In genomic region chr2:167230554-167230953, GRCm38 (mm10) we compare ENCODE assay signal across 9 mouse cellular contexts. TPM values are rescaled to one million over a fixed set of nuclear protein-coding genes. Genes with fewer than 3 reads are reported as not detected.
A peak's percentile ranks its signal among the peaks of the same experiment; 100 is the strongest.
DNase-seq lines count a peak whose midpoint lies in the region; ATAC-seq and TF ChIP-seq lines count a peak whose summit lies in the region.
"Had no signal": no experiment of that assay in that cellular context is flagged by ENCODE, and none has a peak within 500 bp of the region (broad histone marks: within the 10 kb centered on the region; RNA-seq: fewer than 3 reads in every experiment).

No protein-coding gene starts in this region.

- WGBS in heart, embryonic 13.5 days: 8% methylated on average over 15 of the region's 15 CpGs
- WGBS in embryonic facial prominence, embryonic 10.5 days: 13% methylated on average over 15 of the region's 15 CpGs
- WGBS in liver, embryonic 15.5 days (ENCODE audit: insufficient replicate concordance): 7% methylated on average over 15 of the region's 15 CpGs

- no peak for TF ChIP-seq CTCF in ES-Bruce4 (IDR thresholded peaks at IDR 0.05; ENCODE audit: low read depth, low read length)

- TF ChIP-seq EP300 in ES-Bruce4 (IDR thresholded peaks at IDR 0.05; ENCODE audit: insufficient read depth, low read depth, low read length): no peak

- no peaks in the 10 kb centered on the region for H3K9me3 ChIP-seq in heart, embryonic 13.5 days
- no peaks in the 10 kb centered on the region for H3K9me3 ChIP-seq in ES-Bruce4 (replicated peaks; ENCODE audit: control insufficient read depth, insufficient read depth, low read length, poor library complexity, severe bottlenecking)
- no peaks in the 10 kb centered on the region for H3K9me3 ChIP-seq in embryonic facial prominence, embryonic 10.5 days
- no peaks in the 10 kb centered on the region for H3K9me3 ChIP-seq in liver, embryonic 15.5 days (replicated peaks)

- no peak for ATAC-seq in heart, embryonic 13.5 days (ENCODE audit: extremely low read depth, insufficient number of reproducible peaks, low FRiP score, low TSS enrichment)
- ATAC-seq in liver, embryonic 15.5 days (ENCODE audit: insufficient read depth): no peak

- 0 out of 2 replicates have a peak overlapping the region, but pooled peaks have one; percentile 49 for H3K27ac ChIP-seq in heart, embryonic 13.5 days (replicated peaks)
- peak overlapping the region; percentile 76 for H3K27ac ChIP-seq in ES-Bruce4 (ENCODE audit: insufficient read depth, low read length)
- peak overlapping the region; percentile 69 for H3K27ac ChIP-seq in embryonic facial prominence, embryonic 10.5 days (replicated peaks)
- H3K27ac ChIP-seq in liver, embryonic 15.5 days (replicated peaks): no peak overlapping the region

- peak overlapping the region; percentile 49 for H3K4me2 ChIP-seq in heart, embryonic 13.5 days
- H3K4me2 ChIP-seq in liver, embryonic 15.5 days: peak overlapping the region; percentile 19; the same call in 1 of the 2 replicates

- H3K4me1 ChIP-seq in heart, embryonic 13.5 days: peaks cover 48% of the 10 kb centered on the region
- peaks cover 6% of the 10 kb centered on the region for H3K4me1 ChIP-seq in ES-Bruce4 (ENCODE audit: control insufficient read depth, insufficient read depth, low read length)
- H3K4me1 ChIP-seq in embryonic facial prominence, embryonic 10.5 days: peaks cover 51% of the 10 kb centered on the region
- no peaks in the 10 kb centered on the region; the same call in 1 of the 2 replicates for H3K4me1 ChIP-seq in liver, embryonic 15.5 days (replicated peaks)

- DNase-seq in heart, postnatal 4 days: no peak
- DNase-seq in embryonic facial prominence, embryonic 10.5 days (ENCODE audit: low spot score): peak; percentile 71
- no peak for DNase-seq in right cerebral cortex, postnatal 10 days (ENCODE audit: low spot score in 2 of 2)
- DNase-seq in spleen, postnatal 10 days (ENCODE audit: low spot score in 2 of 2): no peak
- no peak for DNase-seq in T-cell, adult 2 months (ENCODE audit: low spot score)

- peak overlapping the region; percentile 22; the same call in 1 of the 2 replicates for H3K4me3 ChIP-seq in heart, embryonic 13.5 days
- H3K4me3 ChIP-seq in ES-Bruce4 (ENCODE audit: low read depth, low read length): peak overlapping the region; percentile 63
- peak overlapping the region; percentile 41 for H3K4me3 ChIP-seq in embryonic facial prominence, embryonic 10.5 days
- H3K4me3 ChIP-seq in liver, embryonic 15.5 days (replicated peaks): no peak overlapping the region

- H3K27me3 ChIP-seq in heart, embryonic 13.5 days (replicated peaks): no peaks in the 10 kb centered on the region
- H3K27me3 ChIP-seq in ES-Bruce4 (ENCODE audit: control insufficient read depth, insufficient read depth, low read length, poor library complexity, severe bottlenecking): no peaks in the 10 kb centered on the region
- no peaks in the 10 kb centered on the region for H3K27me3 ChIP-seq in embryonic facial prominence, embryonic 10.5 days (replicated peaks; ENCODE audit: low read depth, poor library complexity, severe bottlenecking)
- no peaks in the 10 kb centered on the region for H3K27me3 ChIP-seq in liver, embryonic 15.5 days

- TF ChIP-seq POLR2A in ES-Bruce4 (IDR thresholded peaks at IDR 0.05; ENCODE audit: insufficient read depth, low read length): peak; percentile 61

- H3K9ac ChIP-seq in heart, embryonic 13.5 days: peak overlapping the region; percentile 38; the same call in 1 of the 2 replicates
- peak overlapping the region; percentile 13; the same call in 1 of the 2 replicates for H3K9ac ChIP-seq in ES-Bruce4 (ENCODE audit: low read depth, poor library complexity, severe bottlenecking)
- H3K9ac ChIP-seq in liver, embryonic 15.5 days: no peak overlapping the region

- peaks cover 8% of the 10 kb centered on the region; the same call in 1 of the 2 replicates for H3K36me3 ChIP-seq in heart, embryonic 13.5 days
- no peaks in the 10 kb centered on the region for H3K36me3 ChIP-seq in ES-Bruce4 (ENCODE audit: control insufficient read depth, insufficient read depth, low read length, poor library complexity, severe bottlenecking)
- peaks cover 16% of the 10 kb centered on the region for H3K36me3 ChIP-seq in embryonic facial prominence, embryonic 10.5 days (replicated peaks)
- H3K36me3 ChIP-seq in liver, embryonic 15.5 days (replicated peaks): no peaks in the 10 kb centered on the region

RNA-seq across cellular contexts. Expression of gene Ptgis, which starts 9.8 kb away (rescaled TPM):
- polyA plus RNA-seq in heart, embryonic 13.5 days (2015; fragmentation: Nextera tagmentation; extraction: Ambion mirVana): 21.6 and 21.8 TPM in 2 replicates
- 10 to 100 TPM; 36.7 to 40.9 TPM for total RNA-seq in heart, postnatal 4 days (2021)
- polyA plus RNA-seq in ES-Bruce4 (2011; ENCODE audit: insufficient read depth, insufficient read length, low read depth, missing spikeins): 6.8 and 11.0 TPM in 2 replicates
- 13.7 and 14.6 TPM in 2 replicates for polyA plus RNA-seq in embryonic facial prominence, embryonic 10.5 days (2016; fragmentation: Nextera tagmentation; extraction: Ambion mirVana)
- polyA plus RNA-seq in liver, embryonic 15.5 days (2015; fragmentation: Nextera tagmentation; extraction: Ambion mirVana): 1.1 and 1.3 TPM in 2 replicates
- total RNA-seq: neutrophil, adult 5-6 weeks had no signal

RNA-seq across cellular contexts. Expression of gene Kcnb1, which starts 40.6 kb away (rescaled TPM):
- 0.19 and 0.49 TPM in 2 replicates for polyA plus RNA-seq in heart, embryonic 13.5 days (2015; fragmentation: Nextera tagmentation; extraction: Ambion mirVana)
- total RNA-seq in heart, postnatal 4 days (2021): 10 to 100 TPM; 22.5 to 26.9 TPM
- polyA plus RNA-seq in ES-Bruce4 (2011; ENCODE audit: insufficient read depth, insufficient read length, low read depth, missing spikeins): 1.1 and 1.4 TPM in 2 replicates
- polyA plus RNA-seq in embryonic facial prominence, embryonic 10.5 days (2016; fragmentation: Nextera tagmentation; extraction: Ambion mirVana): 0.40 and 0.52 TPM in 2 replicates
- 0.06 and 0.13 TPM in 2 replicates for polyA plus RNA-seq in liver, embryonic 15.5 days (2015; fragmentation: Nextera tagmentation; extraction: Ambion mirVana)
